11 mouse cellular contexts compared by ENCODE assay signal in the genomic region with DNA sequence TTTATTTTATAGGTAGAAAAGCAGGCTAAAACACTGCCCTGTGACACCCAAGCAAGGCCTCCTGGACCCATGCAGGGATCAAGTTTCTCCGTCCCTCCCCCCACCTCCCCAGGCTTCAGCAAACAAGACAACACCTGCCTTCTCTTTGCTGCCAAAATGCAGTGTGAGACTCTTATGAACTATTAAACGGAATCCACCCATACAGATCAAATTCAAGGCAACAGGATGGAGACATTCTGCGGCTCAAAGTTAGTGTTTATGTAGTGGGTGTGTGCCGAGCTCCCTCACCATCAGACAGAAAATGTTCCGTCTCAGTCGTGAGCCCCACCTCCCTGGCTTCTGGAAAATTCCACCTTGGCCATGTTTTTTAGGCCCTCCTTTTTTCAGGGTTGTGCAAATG. TPM values are rescaled to one million over a fixed set of nuclear protein-coding genes. Genes with fewer than 3 reads are reported as not detected.
DNase-seq lines count a peak whose midpoint lies in the region; ATAC-seq lines count a peak whose summit lies in the region.
"Had no signal": no experiment of that assay in that cellular context is flagged by ENCODE, and none has a peak within 500 bp of the region (broad histone marks: within the 10 kb centered on the region; RNA-seq: fewer than 3 reads in every experiment).

No protein-coding gene starts in this region.

- no peak overlapping the region for H3K4me2 ChIP-seq in kidney, embryonic 16.5 days (replicated peaks; ENCODE audit: low read depth, low read length)
- H3K4me2 ChIP-seq in embryonic facial prominence, embryonic 15.5 days (replicated peaks) = no peak overlapping the region
- H3K4me2 ChIP-seq in limb, embryonic 12.5 days = peak overlapping the region; percentile 11
- H3K4me2 ChIP-seq in hindbrain, embryonic 14.5 days (replicated peaks) = no peak overlapping the region
- H3K4me2 ChIP-seq: heart, embryonic 13.5 days had no signal

- peaks cover 31% of the 10 kb centered on the region for H3K4me1 ChIP-seq in kidney, embryonic 16.5 days (ENCODE audit: insufficient read depth, low read length)
- peaks cover 15% of the 10 kb centered on the region for H3K4me1 ChIP-seq in embryonic facial prominence, embryonic 15.5 days
- peaks cover 20% of the 10 kb centered on the region for H3K4me1 ChIP-seq in limb, embryonic 12.5 days (replicated peaks)
- H3K4me1 ChIP-seq in hindbrain, embryonic 14.5 days (replicated peaks; ENCODE audit: control insufficient read depth, insufficient read depth, low read length) = no peaks in the 10 kb centered on the region
- H3K4me1 ChIP-seq: heart, embryonic 13.5 days had no signal

- no peak for DNase-seq in kidney, adult 8-10 months
- peak; percentile 19 for DNase-seq in skeletal muscle tissue, adult 2 months (ENCODE audit: low read depth, low spot score)
- no peak for DNase-seq in right cerebral cortex, postnatal 36 days (ENCODE audit: low spot score in 2 of 2)
- no peak for DNase-seq in testis, postnatal 10 days (ENCODE audit: low spot score)
- DNase-seq in hindbrain, embryonic 14.5 days (ENCODE audit: low spot score) = no peak

- H3K9me3 ChIP-seq in kidney, embryonic 16.5 days (ENCODE audit: low read length) = no peaks in the 10 kb centered on the region
- no peaks in the 10 kb centered on the region for H3K9me3 ChIP-seq in embryonic facial prominence, embryonic 15.5 days (replicated peaks)
- H3K9me3 ChIP-seq in limb, embryonic 12.5 days = no peaks in the 10 kb centered on the region
- no peaks in the 10 kb centered on the region for H3K9me3 ChIP-seq in hindbrain, embryonic 14.5 days (ENCODE audit: control insufficient read depth, low read length)
- H3K9me3 ChIP-seq: heart, embryonic 13.5 days had no signal

- H3K27me3 ChIP-seq in kidney, embryonic 16.5 days (ENCODE audit: insufficient read depth, low read length) = no peaks in the 10 kb centered on the region
- H3K27me3 ChIP-seq in embryonic facial prominence, embryonic 15.5 days = no peaks in the 10 kb centered on the region
- no peaks in the 10 kb centered on the region for H3K27me3 ChIP-seq in limb, embryonic 12.5 days
- H3K27me3 ChIP-seq in hindbrain, embryonic 14.5 days (ENCODE audit: control insufficient read depth, insufficient read depth, low read length) = no peaks in the 10 kb centered on the region

- H3K9ac ChIP-seq in kidney, embryonic 16.5 days (replicated peaks; ENCODE audit: low read length) = no peak overlapping the region
- no peak overlapping the region for H3K9ac ChIP-seq in embryonic facial prominence, embryonic 15.5 days
- H3K9ac ChIP-seq in limb, embryonic 12.5 days (replicated peaks) = no peak overlapping the region
- no peak overlapping the region for H3K9ac ChIP-seq in hindbrain, embryonic 14.5 days
- H3K9ac ChIP-seq: heart, embryonic 13.5 days had no signal

- no peak overlapping the region for H3K4me3 ChIP-seq in kidney, embryonic 16.5 days (ENCODE audit: low read length)
- H3K4me3 ChIP-seq in embryonic facial prominence, embryonic 15.5 days (replicated peaks) = no peak overlapping the region
- H3K4me3 ChIP-seq in limb, embryonic 12.5 days (replicated peaks) = no peak overlapping the region
- no peak overlapping the region for H3K4me3 ChIP-seq in hindbrain, embryonic 14.5 days (replicated peaks; ENCODE audit: low read length)
- H3K4me3 ChIP-seq: heart, embryonic 13.5 days had no signal

- 14% methylated on average over 6 of the region's 6 CpGs for WGBS in kidney, embryonic 16.5 days
- WGBS in embryonic facial prominence, embryonic 15.5 days = 24% methylated on average over 6 of the region's 6 CpGs
- whole genome bisulfite sequencing in limb, embryonic 12.5 days = 33% methylated on average over 6 of the region's 6 CpGs
- 72% methylated on average over 6 of the region's 6 CpGs for WGBS in hindbrain, embryonic 14.5 days

- no peaks in the 10 kb centered on the region for H3K36me3 ChIP-seq in kidney, embryonic 16.5 days (ENCODE audit: insufficient read depth, low read length)
- no peaks in the 10 kb centered on the region for H3K36me3 ChIP-seq in embryonic facial prominence, embryonic 15.5 days
- no peaks in the 10 kb centered on the region for H3K36me3 ChIP-seq in limb, embryonic 12.5 days
- no peaks in the 10 kb centered on the region for H3K36me3 ChIP-seq in hindbrain, embryonic 14.5 days (replicated peaks; ENCODE audit: control insufficient read depth, insufficient read depth)
- H3K36me3 ChIP-seq: heart, embryonic 13.5 days had no signal

- ATAC-seq in kidney, embryonic 16.5 days (ENCODE audit: low FRiP score, low TSS enrichment) = no peak
- peak; percentile 58 for ATAC-seq in embryonic facial prominence, embryonic 15.5 days (ENCODE audit: insufficient number of reproducible peaks, low FRiP score, low TSS enrichment, low read depth)
- ATAC-seq in limb, embryonic 12.5 days (ENCODE audit: insufficient number of reproducible peaks, insufficient read depth, low FRiP score, low TSS enrichment, low read depth) = peak; percentile 76
- no peak for ATAC-seq in hindbrain, embryonic 14.5 days (ENCODE audit: low FRiP score)
- ATAC-seq: hindbrain, postnatal 0 days had no signal

- H3K27ac ChIP-seq in kidney, embryonic 16.5 days (ENCODE audit: low read length) = peak overlapping the region; percentile 70
- peak overlapping the region; percentile 81 for H3K27ac ChIP-seq in embryonic facial prominence, embryonic 15.5 days (replicated peaks)
- H3K27ac ChIP-seq in limb, embryonic 12.5 days = peak overlapping the region; percentile 68
- no peak overlapping the region for H3K27ac ChIP-seq in hindbrain, embryonic 14.5 days
- H3K27ac ChIP-seq: heart, embryonic 13.5 days; hindbrain, postnatal 0 days had no signal

RNA-seq across cellular contexts. Expression of gene Rnf186, which starts 24.9 kb away (rescaled TPM):
- 9.8 and 11.0 TPM in 2 replicates for polyA plus RNA-seq in kidney, embryonic 16.5 days (2015; fragmentation: Nextera tagmentation; extraction: Ambion mirVana)
- 0.43 TPM in 1 of 2 replicates, not detected in the other for polyA plus RNA-seq in embryonic facial prominence, embryonic 15.5 days (2015; fragmentation: Nextera tagmentation; extraction: Ambion mirVana)
- not detected in 2 replicates for polyA plus RNA-seq in limb, embryonic 12.5 days (2016; fragmentation: Nextera tagmentation; extraction: Ambion mirVana)
- not detected in 2 replicates for polyA plus RNA-seq in hindbrain, embryonic 14.5 days (2014; fragmentation: Nextera tagmentation; extraction: Ambion mirVana)
- polyA plus RNA-seq: brain, embryonic 14.5 days; heart, embryonic 13.5 days; hindbrain, postnatal 0 days had no signal

RNA-seq across cellular contexts. Expression of gene Otud3, which starts 28.2 kb away (rescaled TPM):
- polyA plus RNA-seq in kidney, embryonic 16.5 days (2015; fragmentation: Nextera tagmentation; extraction: Ambion mirVana) = 3.0 and 3.6 TPM in 2 replicates
- polyA plus RNA-seq in embryonic facial prominence, embryonic 15.5 days (2015; fragmentation: Nextera tagmentation; extraction: Ambion mirVana) = 4.0 and 4.1 TPM in 2 replicates
- 3.2 and 4.4 TPM in 2 replicates for polyA plus RNA-seq in limb, embryonic 12.5 days (2016; fragmentation: Nextera tagmentation; extraction: Ambion mirVana)
- 2.8 and 3.3 TPM in 2 replicates for polyA plus RNA-seq in hindbrain, embryonic 14.5 days (2014; fragmentation: Nextera tagmentation; extraction: Ambion mirVana)

RNA-seq across cellular contexts. Expression of gene Tmco4, which starts 30.7 kb away (rescaled TPM):
- polyA plus RNA-seq in kidney, embryonic 16.5 days (2015; fragmentation: Nextera tagmentation; extraction: Ambion mirVana) = 8.8 and 8.9 TPM in 2 replicates
- polyA plus RNA-seq in embryonic facial prominence, embryonic 15.5 days (2015; fragmentation: Nextera tagmentation; extraction: Ambion mirVana) = 4.9 and 6.4 TPM in 2 replicates
- 2.0 and 2.7 TPM in 2 replicates for polyA plus RNA-seq in limb, embryonic 12.5 days (2016; fragmentation: Nextera tagmentation; extraction: Ambion mirVana)
- 0.63 and 1.3 TPM in 2 replicates for polyA plus RNA-seq in hindbrain, embryonic 14.5 days (2014; fragmentation: Nextera tagmentation; extraction: Ambion mirVana)

Comparison
In these comparisons a context has a peak if more than half of its experiments do, and no peak if none do; other contexts are left out.
1. ATAC-seq: peak in embryonic facial prominence, embryonic 15.5 days (single experiment) and limb, embryonic 12.5 days (single experiment); none in kidney, embryonic 16.5 days (single experiment) and hindbrain, embryonic 14.5 days (single experiment).